Mouse (Mus musculus) C2C12 (cell line): Measurements from ENCODE around the gene Myoc.

Source experiments
- CEBPB ChIP-seq: IDR thresholded peaks from one replicate; pipeline ENCODE4 v1.6.1; 2011; ENCODE audit warnings: low read depth, mild to moderate bottlenecking, control low read depth, moderate library complexity
- CTCF ChIP-seq: IDR thresholded peaks from one replicate; pipeline ENCODE4 v1.5.1; 2011; ENCODE audit not compliant: control insufficient read depth, insufficient read depth, insufficient read length
- FOSL1 ChIP-seq: IDR thresholded peaks from one replicate; pipeline ENCODE4 v1.8.0; 2011; ENCODE audit warnings: mild to moderate bottlenecking, low read length; ENCODE audit not compliant: poor library complexity, insufficient read depth, severe bottlenecking
- MAX ChIP-seq: IDR thresholded peaks from one replicate; pipeline ENCODE4 v1.6.1; 2011; ENCODE audit warnings: mild to moderate bottlenecking, control low read depth
- MYOG ChIP-seq: IDR thresholded peaks from one replicate; pipeline ENCODE4 v1.6.1; 2011; ENCODE audit not compliant: control insufficient read depth, insufficient read length; ENCODE audit errors: extremely low read depth
- USF1 ChIP-seq: IDR thresholded peaks from one replicate; pipeline ENCODE4 v1.6.1; 2011; ENCODE audit warnings: low read depth, mild to moderate bottlenecking, control low read depth, moderate library complexity

DNA sequence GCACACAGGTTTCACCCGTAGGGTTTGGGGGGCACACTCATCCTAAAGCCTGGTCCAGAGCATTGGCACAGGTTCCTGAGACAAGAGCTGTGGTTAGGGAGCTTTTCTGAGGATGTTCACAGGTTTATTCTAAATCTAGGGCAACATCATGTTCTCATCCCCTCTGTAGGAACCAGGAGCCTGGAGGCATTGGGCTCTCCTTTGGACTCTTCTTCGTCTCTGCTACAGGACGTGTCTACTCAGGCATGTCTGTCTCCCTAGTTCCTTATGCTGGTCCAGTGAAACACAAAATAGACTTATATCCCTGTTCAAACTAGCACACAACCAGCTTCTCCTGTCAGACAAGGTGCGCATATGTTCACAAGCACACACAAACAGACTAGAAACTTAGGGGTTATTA lies 420 bp upstream of the Myoc start:
- no peak for TF ChIP-seq CTCF
- no peak for TF ChIP-seq MYOG
- no peak for TF ChIP-seq MAX
- no peak for TF ChIP-seq FOSL1
- TF ChIP-seq USF1: no peak
- TF ChIP-seq CEBPB: no peak
